Mouse (Mus musculus): ENCODE results near the gene Lrch1.

Lrch1 gene

GRCm38 (mm10) chr14:74798063-74798890 lies 149.4 kb downstream of the Lrch1 start:
- no peak for DNase-seq

DNA sequence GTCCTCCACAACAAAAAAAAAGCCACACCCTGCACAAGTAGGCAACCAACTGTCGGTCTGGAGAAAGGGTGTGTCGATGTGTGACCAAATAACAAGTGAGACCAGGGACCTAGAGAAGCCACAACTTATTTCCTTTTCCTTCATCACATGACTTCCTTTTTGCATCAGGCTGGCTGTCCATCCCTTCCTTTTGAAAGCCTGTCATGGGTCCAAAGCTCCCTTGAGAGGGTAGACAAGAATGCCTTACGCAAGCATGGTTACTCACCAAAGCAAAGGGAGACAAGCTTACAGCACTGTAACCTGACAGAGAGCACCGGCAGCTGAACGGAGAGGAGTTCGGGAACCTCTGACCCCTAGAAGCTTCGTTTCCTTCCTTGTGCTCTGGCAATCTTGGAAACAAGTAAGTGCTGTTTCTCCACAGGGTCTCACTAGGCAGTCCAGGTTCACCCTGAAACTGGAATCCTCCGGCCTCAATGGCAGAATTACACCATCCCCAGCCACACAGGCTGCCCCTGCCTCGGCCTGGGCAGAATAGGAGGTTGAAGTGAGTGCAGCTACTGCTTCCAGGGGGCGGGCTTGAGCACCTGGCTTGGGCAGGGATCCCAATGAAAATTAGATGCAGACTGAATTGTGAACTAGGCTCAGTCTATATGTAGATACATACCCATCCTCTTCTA lies 150.2 kb downstream of the Lrch1 start:
- no peak for DNase-seq

- DNase-seq = no peak
These were observed 152.7 kb downstream of the Lrch1 start for GRCm38 (mm10) chr14:74794931-74795330.

GRCm38 (mm10) chr14:74792793-74793192 lies 154.9 kb downstream of the Lrch1 start:
- no peak for DNase-seq

GRCm38 (mm10) chr14:74790535-74790934 lies 157.1 kb downstream of the Lrch1 start:
- DNase-seq = no peak

GRCm38 (mm10) chr14:74788766-74789165 lies 158.9 kb downstream of the Lrch1 start:
- DNase-seq = peak; percentile 49 to 66

GRCm38 (mm10) chr14:74787717-74788116 lies 160.0 kb downstream of the Lrch1 start:
- no peak for DNase-seq

DNA sequence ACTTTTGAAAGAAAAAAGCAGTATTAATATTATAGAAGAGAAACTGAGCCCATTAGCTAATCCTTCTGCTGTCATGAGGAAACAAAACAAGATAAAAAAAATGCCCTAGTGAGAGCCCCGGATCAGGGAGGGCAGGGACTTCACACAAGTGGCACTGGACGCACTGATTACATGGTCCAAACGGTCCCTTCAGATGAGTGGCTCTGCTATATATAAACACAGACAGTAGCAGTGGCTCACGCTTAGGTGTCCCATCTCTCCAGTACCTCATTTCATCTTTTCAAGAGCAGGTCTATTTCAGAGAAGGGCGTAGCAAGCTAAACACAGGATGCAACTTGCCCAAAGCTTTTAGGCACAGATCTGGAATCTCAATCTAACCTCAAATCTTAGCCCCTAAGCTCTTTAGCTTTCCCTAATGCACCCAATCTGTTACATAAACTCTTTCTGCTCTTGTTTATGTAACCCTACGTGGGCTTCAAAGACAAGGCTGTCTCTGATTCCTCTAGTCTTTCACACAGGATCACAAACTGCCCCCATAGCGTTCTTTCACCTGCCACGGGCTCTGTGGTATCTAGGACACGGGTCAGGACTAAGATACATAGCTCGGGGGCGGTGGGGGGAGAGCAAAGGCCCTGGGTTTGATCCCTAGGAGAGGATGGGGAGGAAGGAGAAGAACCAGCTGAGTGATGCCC lies 163.3 kb downstream of the Lrch1 start:
- DNase-seq = no peak

- no peak for DNase-seq
These were observed 173.5 kb downstream of the Lrch1 start for GRCm38 (mm10) chr14:74774046-74774619.

- DNase-seq = no peak
These were observed 179.8 kb downstream of the Lrch1 start for GRCm38 (mm10) chr14:74767892-74768291.

GRCm38 (mm10) chr14:74764191-74764918 lies 183.3 kb downstream of the Lrch1 start:
- DNase-seq = peak; percentile 87

DNA sequence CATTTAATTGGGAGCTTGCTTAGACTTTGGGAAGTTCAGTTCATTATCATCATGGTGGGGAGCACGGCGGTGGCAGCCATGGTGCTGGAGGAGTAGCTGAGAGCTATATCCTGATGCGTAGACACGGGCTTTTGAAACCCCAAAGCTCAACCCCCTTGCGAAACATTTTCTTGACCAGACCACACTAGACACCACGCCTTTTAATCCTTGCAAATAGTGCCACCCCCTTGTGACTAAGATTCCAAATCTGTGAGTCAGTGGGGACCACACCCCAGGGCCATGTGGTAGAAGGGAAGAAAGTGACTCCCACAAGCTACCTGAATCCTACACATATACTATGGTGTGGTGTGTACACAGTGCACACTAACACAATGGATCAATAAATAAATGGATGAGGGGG lies 210.8 kb downstream of the Lrch1 start:
- DNase-seq = no peak

DNA sequence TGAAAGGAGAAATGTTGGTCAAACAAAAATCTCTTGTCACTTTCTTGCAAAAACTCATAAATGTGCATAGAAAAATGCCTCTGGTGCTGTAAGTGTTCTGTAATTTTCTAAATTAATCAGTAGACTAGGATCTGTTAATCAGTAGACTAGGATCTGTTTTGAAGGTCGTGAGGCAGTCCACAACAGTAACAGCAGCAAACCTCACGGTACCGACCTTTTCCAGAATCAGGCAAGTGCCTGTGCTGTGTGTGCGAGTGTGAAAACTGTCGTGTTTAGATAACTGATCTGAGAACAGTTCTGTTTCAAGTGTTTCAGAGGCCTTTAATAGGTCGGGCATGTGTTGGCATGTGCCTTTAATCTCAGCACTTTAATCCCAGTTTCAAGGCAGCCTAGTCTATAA lies 212.2 kb downstream of the Lrch1 start:
- peak in 1 of 2 experiments; percentile 34 for DNase-seq

GRCm38 (mm10) chr14:74733397-74733796 lies 214.3 kb downstream of the Lrch1 start:
- no peak for DNase-seq

- peak; percentile 95 to 97 for DNase-seq
These were observed 215.4 kb downstream of the Lrch1 start, which contains the start of gene Esd for GRCm38 (mm10) chr14:74732079-74732783. Gene Esd (plus strand): TSS chr14:74732297.

GRCm38 (mm10) chr14:74731221-74732078 lies 216.2 kb downstream of the Lrch1 start:
- DNase-seq = peak; percentile 17 to 48

GRCm38 (mm10) chr14:74723541-74723940 lies 224.1 kb downstream of the Lrch1 start:
- peak; percentile 12 to 20 for DNase-seq

DNA sequence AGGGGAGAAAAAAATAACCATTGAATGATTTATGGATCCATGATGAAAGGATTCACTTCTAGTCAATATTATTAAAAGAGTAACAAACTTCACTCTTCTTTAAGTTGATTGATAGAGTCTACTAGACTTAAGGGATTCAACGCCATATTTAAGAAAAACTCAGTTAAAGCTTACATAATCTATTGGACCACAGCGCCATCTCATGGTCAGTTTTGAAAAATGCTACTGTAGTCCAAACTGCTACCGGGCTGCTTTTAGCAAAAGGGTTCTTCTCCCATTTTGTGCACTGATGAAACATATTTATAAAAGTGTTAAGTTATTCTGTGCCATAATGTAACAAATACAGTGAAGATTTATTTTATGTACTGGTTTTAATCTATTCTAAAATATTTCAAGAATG lies 238.6 kb downstream of the Lrch1 start:
- DNase-seq = peak; percentile 46 to 48

Measured in kidney, postnatal 4 days (tissue).